Mouse (Mus musculus): ENCODE results near the gene Igdcc4. TPM values are rescaled to one million over a fixed set of nuclear protein-coding genes. Genes with fewer than 3 reads are reported as not detected.
A peak's percentile ranks its signal among the peaks of the same experiment; 100 is the strongest.
"Not testable (repeated sequence)": the region's sequence is repeated elsewhere in the genome, so short reads cannot be mapped to it uniquely, and the experiment has no call there.

The Igdcc4 gene
- total RNA-seq (2021), result 10 to 100 TPM in 1 of 2 experiments, 1 to 10 TPM in 1; 8.6 to 10.5 TPM
- long read RNA-seq, experiment 1, full-length matches to known transcripts, result 1 of 6 reads
- long read RNA-seq, experiment 1, partial matches to known transcripts, result 3 of 6 reads
- long read RNA-seq, experiment 1, other reads (novel, unspliced or antisense), result 2 of 6 reads
- long read RNA-seq, experiment 2, full-length matches to known transcripts, result 1 of 9 reads
- long read RNA-seq, experiment 2, partial matches to known transcripts, result 4 of 9 reads
- long read RNA-seq, experiment 2, other reads (novel, unspliced or antisense), result 4 of 9 reads

DNA sequence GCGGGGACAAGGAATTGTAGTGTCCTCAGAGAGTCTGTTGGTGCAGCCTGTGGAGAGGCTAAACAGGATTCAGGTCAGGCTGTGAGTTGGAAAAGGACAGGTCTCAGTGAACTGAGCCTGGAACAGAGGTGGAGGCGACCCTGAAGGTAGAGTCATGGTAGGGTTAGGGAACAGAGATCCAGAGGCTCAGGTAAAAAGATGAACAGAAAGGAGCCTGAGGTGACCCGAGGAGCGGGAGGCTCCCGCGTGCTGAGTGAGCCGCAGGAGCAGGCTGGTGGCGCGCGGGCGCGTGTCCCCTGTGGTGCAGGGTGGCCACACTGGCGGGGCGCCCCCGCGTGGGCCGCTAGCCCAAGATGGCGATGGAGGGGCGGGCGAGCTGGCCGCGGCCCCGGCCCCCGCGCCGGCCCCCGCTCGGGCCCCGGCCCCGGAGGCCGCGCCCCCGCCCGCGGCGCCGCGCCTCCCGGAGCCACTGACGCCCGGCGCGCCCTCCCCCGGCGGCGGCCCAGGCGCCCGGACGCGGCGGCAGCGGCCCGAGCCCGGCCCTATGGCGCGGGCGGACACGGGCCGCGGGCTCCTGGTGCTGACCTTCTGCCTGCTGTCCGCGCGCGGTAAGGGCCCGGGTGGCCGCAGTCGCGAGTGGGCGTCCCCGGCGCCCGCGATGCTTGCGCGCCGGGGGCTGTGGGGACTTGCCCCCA lies at the start of gene Igdcc4:
Gene Igdcc4, plus strand, starts transcription at position 496 of the 695 bp plus-strand sequence.
- intact Hi-C loops (cut with DNase I), result no loop called here
- peak; percentile 41 to 54 for DNase-seq

GRCm38 (mm10) chr9:65064251-65064650 lies 37.0 kb upstream of the Igdcc4 start:
- intact Hi-C loops (cut with DNase I), result no loop called here
- DNase-seq, result no peak

DNA sequence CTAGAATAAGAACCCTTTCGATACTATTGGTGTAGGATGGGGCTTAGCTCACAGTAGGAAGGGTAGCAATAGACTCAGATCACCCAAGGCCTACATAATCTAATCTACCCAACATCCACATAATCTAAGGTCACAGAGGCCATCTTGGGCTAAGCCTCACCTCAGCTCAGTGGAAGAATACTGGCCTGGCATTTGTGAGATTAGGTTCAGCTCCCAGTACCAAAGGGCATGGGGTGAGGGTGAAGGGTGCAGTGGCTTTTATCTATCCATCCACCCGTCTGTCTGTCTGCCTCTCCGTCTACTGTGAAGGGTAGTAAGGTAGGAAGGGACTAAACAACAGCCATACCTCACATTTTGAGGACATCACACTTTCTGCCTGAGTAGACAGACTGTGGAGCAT lies 30.7 kb upstream of the Igdcc4 start:
- DNase-seq, result no peak
- intact Hi-C loops (cut with DNase I), result no loop called here

DNA sequence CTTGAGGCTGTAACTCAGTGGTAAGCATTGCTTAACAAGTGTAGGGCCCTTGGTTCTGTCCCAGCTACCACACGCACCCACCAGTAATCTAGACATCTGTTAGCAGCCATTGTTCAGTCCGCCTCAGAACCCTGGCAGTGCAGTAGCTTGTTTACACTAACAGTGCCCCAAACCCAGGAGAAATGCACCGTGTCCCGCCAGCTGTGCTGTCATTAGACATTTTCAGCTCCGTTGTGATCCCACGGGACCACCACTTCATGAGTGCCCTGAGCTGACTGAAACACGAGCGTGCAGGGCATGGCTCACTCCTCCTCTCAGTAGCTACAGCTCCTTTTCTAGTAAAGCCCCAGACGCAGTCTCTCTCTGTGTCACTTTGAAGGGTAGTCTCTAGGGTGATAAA lies 27.7 kb upstream of the Igdcc4 start:
- DNase-seq, result no peak
- intact Hi-C loops (cut with DNase I), result no loop called here

DNA sequence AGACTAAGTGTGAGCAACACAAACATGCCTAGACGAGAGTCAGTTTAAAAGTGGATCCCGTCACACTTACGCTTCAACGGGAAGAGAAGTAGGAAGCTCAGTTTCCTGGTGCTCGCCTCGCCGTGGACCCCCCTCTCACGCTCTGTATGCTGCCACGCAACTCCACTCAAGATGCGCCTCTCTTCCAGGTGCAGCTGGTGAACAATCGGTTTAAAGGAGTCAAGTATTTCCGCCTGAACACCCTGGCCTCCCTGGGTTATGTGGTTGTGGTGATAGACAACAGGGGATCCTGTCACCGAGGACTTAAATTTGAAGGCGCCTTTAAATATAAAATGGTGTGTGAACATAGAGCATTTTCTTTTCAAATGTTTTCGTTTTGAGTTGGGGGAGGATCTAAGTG lies 27.0 kb upstream of the Igdcc4 start:
- no peak for DNase-seq
- intact Hi-C loops (cut with DNase I), result no loop called here

GRCm38 (mm10) chr9:65074855-65075493 lies 26.3 kb upstream of the Igdcc4 start:
- no peak for DNase-seq
- intact Hi-C loops (cut with DNase I), result no loop called here

GRCm38 (mm10) chr9:65077536-65077935 lies 23.8 kb upstream of the Igdcc4 start:
- intact Hi-C loops (cut with DNase I), result no loop called here
- DNase-seq, result no peak

- DNase-seq, result not testable (repeated sequence)
- intact Hi-C loops (cut with DNase I), result loop anchor here (5.0 kb wide), 1 partner anchor 42 kb away; no protein-coding TSS in a partner anchor
These were observed 21.1 kb upstream of the Igdcc4 start for GRCm38 (mm10) chr9:65080141-65080540.

DNA sequence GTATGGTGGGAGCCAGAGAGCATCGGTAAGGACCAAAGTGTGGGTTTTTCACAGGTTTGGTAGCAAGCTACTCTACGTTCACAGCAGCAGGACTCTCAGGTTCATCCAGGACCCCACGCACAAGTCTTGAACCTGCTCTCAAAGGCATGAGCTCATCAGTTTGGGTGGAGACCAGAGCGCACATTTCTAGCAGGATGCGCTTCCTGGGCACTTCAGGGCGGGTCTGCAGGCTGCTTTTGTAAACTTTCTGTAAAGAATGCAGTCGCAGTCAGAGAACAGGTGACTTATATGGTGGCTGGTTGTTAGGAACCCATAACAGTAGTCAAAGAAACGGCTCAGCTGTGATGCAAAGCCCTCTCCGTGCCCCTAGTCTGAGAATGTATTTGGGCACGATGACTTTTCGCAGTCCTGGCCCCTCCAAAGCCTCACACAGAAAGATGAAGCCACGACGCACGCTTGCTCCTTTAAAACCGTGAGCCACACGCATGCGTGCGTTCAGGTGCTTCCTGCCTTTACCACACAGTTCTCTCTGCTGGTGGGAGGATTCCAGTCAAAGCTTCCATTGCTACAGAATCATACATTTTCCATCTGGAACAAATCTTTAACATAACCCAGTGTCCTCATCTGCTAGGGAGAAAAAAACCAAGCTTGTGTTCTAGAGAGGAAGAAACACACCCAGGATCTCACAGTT lies 18.1 kb upstream of the Igdcc4 start:
- intact Hi-C loops (cut with DNase I), result loop anchor here (5.0 kb wide), 1 partner anchor 39 kb away; no protein-coding TSS in a partner anchor

DNA sequence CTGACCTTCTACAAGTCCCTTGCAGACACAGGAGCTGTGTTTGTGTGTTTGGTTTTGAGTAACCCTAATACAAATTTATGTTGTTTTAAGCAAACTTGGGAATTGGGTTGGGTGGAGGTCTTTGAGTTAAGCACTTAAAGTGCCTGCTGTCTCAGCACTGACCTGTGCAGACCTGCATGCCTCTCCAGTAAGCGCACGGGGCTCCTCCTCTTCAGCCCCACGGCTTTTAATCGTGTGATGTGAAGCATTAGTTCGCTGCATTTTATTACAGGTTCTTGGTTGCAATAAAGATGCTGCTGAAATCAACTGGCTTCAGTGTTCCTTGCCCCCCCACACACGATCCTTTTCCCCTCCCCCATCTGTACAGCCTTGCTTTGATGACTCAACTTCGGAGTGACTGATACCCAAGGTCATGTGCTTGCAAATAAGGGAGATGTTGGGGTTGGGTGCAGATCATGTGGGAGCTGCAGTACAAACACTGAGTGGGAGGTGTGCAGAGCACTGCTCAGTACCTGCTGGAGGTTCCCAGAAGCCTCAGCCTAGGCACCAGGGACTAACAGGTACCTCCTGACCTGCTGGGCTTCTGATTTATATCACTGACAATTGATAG lies 17.0 kb upstream of the Igdcc4 start:
- no peak for DNase-seq
- intact Hi-C loops (cut with DNase I), result loop anchor here (5.0 kb wide), 1 partner anchor 38 kb away; no protein-coding TSS in a partner anchor

More for the DNA sequence above, 18.1 kb upstream of the Igdcc4 start:
- DNase-seq, result no peak

GRCm38 (mm10) chr9:65085270-65085669 lies 16.0 kb upstream of the Igdcc4 start:
- intact Hi-C loops (cut with DNase I), result no loop called here
- DNase-seq, result no peak

GRCm38 (mm10) chr9:65086801-65087200 lies 14.5 kb upstream of the Igdcc4 start:
- intact Hi-C loops (cut with DNase I), result no loop called here
- DNase-seq, result no peak

DNA sequence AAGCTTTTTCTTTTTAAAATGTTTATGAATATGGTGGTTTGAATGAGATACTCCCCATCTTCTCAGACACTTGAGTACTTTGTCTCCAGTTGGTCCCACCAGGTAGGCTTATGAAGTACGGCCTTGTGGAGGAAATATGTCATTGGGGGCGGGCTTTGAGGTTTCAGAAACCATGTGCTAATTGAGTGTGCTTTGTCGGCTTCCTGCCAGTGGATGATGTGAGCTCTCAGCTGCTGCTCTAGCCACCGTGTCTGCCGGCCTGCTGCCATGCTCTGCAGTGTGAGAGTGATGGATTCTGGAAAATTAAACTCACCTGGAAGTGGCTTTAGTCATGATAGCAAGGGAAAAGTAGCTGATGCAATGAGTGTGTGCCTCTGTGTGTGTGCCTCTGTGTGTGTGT lies 13.8 kb upstream of the Igdcc4 start:
- DNase-seq, result peak in 1 of 2 experiments; percentile 25
- intact Hi-C loops (cut with DNase I), result no loop called here

DNA sequence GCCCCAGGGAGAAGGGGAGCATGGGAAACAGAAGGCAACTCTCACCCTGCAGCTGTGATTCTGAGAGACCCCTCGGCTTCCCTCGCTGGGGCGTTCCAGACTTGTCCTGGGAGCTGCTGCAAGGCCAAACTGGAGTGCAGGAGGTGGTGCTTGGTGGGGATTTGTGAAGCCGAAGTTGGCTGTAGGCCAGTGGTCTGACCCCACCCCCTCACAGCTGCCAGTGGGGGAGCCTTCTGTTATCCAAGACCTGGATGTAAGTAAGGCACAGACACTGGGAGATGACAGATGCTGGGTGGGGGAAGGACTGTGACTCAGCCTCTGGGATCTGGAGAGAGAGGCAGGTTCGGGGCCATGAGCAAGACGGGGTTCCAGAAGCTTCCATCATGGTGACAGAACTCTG lies 7.0 kb upstream of the Igdcc4 start:
- DNase-seq, result peak; percentile 78 to 83
- intact Hi-C loops (cut with DNase I), result no loop called here

DNA sequence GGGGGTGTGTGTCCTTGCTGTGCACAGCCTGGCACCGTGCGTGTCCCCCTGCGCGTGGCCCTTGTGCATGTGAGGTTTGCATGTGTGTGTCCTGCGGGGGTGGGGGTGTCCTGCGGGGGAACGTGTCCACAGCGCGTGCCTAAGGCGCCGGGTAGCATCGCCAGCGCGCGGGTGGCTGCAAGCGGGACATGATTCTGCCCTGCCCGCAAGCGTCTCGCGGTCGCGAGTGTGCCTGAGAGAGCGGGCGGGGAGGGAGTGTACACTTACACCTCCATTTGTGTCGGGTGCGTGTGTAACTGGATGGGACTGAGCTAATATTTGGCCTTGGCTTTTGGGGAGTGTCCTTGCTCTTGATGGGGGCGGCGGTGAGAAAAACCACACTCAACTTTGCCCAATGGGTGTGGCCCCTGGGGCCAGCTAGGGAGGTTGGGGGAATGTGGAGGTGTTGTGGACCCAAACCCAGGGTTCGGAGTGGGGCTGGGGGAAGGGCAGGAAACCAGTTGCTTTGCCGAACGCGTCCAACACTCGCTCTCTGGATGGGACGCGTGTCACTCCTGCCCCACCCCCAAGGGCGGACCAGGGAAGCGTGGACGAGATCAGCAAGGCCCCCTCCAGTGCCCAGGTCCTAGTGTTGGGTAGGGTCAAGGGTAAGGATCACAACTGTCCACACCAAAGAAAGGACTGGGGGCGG lies 545 bp downstream of the Igdcc4 start:
- intact Hi-C loops (cut with DNase I), result no loop called here
- peak; percentile 50 to 62 for DNase-seq

- peak in 1 of 2 experiments; percentile 27 for DNase-seq
- intact Hi-C loops (cut with DNase I), result no loop called here
These were observed 1.3 kb downstream of the Igdcc4 start for GRCm38 (mm10) chr9:65102377-65103172.

- DNase-seq, result no peak
- intact Hi-C loops (cut with DNase I), result no loop called here
These were observed 2.0 kb downstream of the Igdcc4 start for GRCm38 (mm10) chr9:65103173-65103752.

DNA sequence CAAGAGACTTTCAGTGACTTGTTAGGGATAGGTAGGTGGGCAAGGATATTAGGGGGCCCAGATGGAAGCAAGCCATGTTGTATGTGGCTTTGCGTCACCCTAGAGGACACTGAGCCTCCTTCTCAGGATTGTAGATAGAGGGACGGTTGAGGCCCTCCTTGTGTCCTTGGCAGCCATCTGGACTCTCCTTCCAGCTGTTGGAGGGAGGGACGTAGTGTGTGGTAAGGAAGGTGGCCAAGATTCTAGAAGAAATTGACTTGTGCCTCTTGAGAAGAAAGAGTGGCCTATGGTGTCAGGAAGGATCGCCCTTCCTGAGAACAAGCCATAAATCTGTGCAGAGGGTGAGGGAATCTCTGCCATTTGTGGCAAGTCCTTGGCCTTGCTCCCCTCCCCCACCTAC lies 5.5 kb downstream of the Igdcc4 start:
- DNase-seq, result no peak
- intact Hi-C loops (cut with DNase I), result no loop called here

DNA sequence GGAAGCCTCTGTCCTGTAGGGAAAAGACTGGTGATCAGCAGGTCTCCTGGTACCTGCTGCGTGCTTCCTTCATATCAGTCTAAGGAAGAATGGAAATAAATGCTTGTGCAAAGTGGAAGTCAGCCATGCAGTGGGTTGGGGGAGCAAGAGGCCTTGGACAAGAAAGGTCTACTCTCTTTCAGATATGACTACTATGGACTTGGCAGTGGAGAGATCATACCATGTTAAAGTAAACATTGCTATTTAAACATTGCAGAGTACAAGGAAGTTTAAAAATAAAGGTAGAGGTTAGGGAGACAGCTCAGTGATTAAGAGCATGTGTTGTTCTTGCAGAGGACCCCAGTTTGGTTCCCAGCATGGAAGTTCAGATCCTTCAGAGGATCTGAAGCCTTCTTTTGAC lies 6.6 kb downstream of the Igdcc4 start:
- DNase-seq, result no peak
- intact Hi-C loops (cut with DNase I), result no loop called here

All from heart, postnatal 14 days (tissue).